Mouse (Mus musculus): ENCODE measurements around the gene Mcf2l.

- TF ChIP-seq CTCF (IDR thresholded peaks at IDR 0.05; ENCODE audit: low read depth, low read length) = peak; percentile 51
- no peak for TF ChIP-seq TAL1 (conservative IDR thresholded peaks at IDR 0.05; ENCODE audit: low read depth, low read length)
- no peak for TF ChIP-seq POLR2AphosphoS5 (IDR thresholded peaks at IDR 0.05; ENCODE audit: insufficient replicate concordance, low read depth, low read length)
These were observed 23.1 kb downstream of the Mcf2l start for GRCm38 (mm10) chr8:12896494-12897373.

Measured in G1E (cell line).